Mouse (Mus musculus): ENCODE data around the gene Kansl2. TPM values are rescaled to one million over a fixed set of nuclear protein-coding genes. Genes with fewer than 3 reads are reported as not detected.

Kansl2 gene
- polyA plus RNA-seq, 1 experiment from 2014 or later: 153 TPM

DNA sequence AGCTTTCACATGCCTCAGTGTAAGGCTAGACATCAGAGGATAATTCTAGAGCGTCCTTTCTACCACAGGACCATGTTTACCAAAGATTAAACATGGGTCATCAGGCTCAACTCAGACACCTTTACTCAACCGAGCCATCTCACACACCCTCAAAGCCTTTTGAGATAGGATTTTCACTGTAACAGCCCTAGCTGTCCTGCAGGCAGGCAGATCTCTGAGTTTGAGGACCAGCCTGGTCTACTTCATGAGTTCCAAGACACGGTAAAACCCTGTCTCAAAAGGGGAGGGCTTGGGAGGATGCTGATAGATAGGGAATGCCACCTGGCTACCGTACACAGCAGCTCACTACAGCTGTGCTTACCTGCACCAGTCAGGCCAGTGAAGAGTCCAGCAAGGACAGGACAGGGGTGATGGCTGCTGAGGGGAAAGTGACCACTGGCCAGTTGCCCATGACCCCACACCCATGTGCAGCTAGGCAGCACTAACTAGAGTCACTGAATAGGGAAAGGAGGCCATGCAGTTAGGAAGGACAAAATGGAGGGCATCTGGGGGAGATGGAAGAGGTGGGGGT lies 35.8 kb upstream of the Kansl2 start:
- Histone ChIP-seq H3K4me3 (ENCODE audit: low read depth, low read length) (no peak overlapping the region), H3K9ac (replicated peaks; ENCODE audit: low read length) (no peak overlapping the region), H3K4me1 (ENCODE audit: control insufficient read depth, insufficient read depth, low read length) (no peaks in the 10 kb centered on the region), H3K36me3 (replicated peaks; ENCODE audit: control insufficient read depth, insufficient read depth, low read depth, low read length) (no peaks in the 10 kb centered on the region), H3K4me2 (ENCODE audit: low read depth, low read length) (no peak overlapping the region), H3K9me3 (replicated peaks; ENCODE audit: control insufficient read depth, low read length) (no peaks in the 10 kb centered on the region), H3K27me3 (ENCODE audit: control insufficient read depth, insufficient read depth, low read length) (no peaks in the 10 kb centered on the region), H3K27ac (replicated peaks; ENCODE audit: low read depth, low read length) (no peak overlapping the region)
- WGBS: 94% methylated on average over 4 of the region's 4 CpGs
- ATAC-seq (replicated peaks; ENCODE audit: insufficient number of reproducible peaks, low FRiP score, low TSS enrichment, low read depth) (no peak), DNase-seq (ENCODE audit: low spot score) (no peak)

DNA sequence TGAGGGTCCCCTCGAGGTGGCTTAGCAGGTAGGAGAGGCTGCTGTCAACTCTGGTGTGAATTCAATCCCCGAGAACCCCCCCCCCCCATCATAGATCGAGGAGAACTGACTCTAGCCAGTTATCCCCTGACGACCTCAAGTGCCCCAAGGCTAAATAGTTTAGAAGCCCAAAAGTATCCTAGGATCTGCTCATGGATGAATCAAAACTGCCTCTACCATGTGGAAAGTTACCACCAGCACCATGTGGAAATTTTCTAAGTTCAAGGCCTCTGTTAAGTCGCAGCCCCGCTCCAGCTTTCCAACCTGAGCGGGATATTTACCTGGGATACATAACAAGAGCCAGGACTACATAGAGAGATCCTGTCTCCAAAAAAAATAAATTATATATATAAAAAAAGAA lies 35.2 kb upstream of the Kansl2 start:
- peak overlapping the region; percentile 86 for H3K9ac ChIP-seq (replicated peaks; ENCODE audit: low read length)
- H3K4me1 ChIP-seq (ENCODE audit: control insufficient read depth, insufficient read depth, low read length): no peaks in the 10 kb centered on the region
- H3K27me3 ChIP-seq (ENCODE audit: control insufficient read depth, insufficient read depth, low read length): no peaks in the 10 kb centered on the region
- 63% methylated on average over 7 of the region's 7 CpGs for WGBS
- H3K4me2 ChIP-seq (ENCODE audit: low read depth, low read length): peak overlapping the region; percentile 54
- ATAC-seq (replicated peaks; ENCODE audit: insufficient number of reproducible peaks, low FRiP score, low TSS enrichment, low read depth): no peak
- H3K4me3 ChIP-seq (ENCODE audit: low read depth, low read length): no peak overlapping the region; the same call in 1 of the 2 replicates
- no peak overlapping the region for H3K27ac ChIP-seq (replicated peaks; ENCODE audit: low read depth, low read length)
- no peak for DNase-seq (ENCODE audit: low spot score)
- H3K36me3 ChIP-seq (replicated peaks; ENCODE audit: control insufficient read depth, insufficient read depth, low read depth, low read length): no peaks in the 10 kb centered on the region
- no peaks in the 10 kb centered on the region for H3K9me3 ChIP-seq (replicated peaks; ENCODE audit: control insufficient read depth, low read length)

DNA sequence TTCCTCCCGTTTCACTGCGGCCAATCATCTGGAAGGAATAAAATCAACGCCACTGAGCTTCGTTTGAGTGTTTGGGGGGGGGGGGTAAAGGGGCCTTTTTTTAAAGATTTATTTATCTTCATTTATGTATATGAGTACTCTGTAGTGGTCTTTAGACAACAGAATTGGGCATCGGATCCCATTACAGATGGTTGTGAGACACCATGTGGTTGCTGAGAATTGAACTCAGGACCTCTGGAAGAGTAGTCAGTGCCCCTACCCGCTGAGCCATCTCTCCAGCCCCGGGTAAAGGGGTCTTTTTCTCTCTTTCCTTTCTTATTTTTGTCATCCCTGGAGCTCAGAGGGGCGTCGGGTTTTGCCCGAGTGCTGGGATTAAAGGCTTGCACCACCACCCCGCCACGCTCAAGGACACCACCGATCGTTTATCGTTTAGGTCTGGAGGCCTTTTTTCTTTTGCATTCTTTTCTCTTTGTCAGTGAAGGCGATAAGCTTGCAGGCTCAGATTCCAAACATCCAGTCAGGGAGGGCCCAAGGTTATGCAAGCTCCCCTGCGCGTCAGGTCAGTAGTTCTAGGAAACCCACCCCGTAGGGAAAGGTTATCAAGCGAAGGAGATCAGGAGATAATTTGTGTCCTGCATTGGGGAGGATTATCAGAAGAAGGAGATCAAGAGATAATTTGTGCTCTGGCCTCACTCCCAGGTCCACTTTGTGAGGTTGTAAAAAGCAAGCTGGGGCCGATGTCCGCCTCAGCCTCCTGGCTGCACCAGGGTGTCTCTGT lies 34.4 kb upstream of the Kansl2 start:
- peak overlapping the region; percentile 62 for H3K4me3 ChIP-seq (ENCODE audit: low read depth, low read length)
- peak overlapping the region; percentile 86 for H3K9ac ChIP-seq (replicated peaks; ENCODE audit: low read length)
- ATAC-seq (replicated peaks; ENCODE audit: insufficient number of reproducible peaks, low FRiP score, low TSS enrichment, low read depth): peak; percentile 11; the same call in 1 of the 2 replicates
- no peaks in the 10 kb centered on the region for H3K4me1 ChIP-seq (ENCODE audit: control insufficient read depth, insufficient read depth, low read length)
- H3K4me2 ChIP-seq (ENCODE audit: low read depth, low read length): peak overlapping the region; percentile 54
- H3K9me3 ChIP-seq (replicated peaks; ENCODE audit: control insufficient read depth, low read length): no peaks in the 10 kb centered on the region
- no peaks in the 10 kb centered on the region; the same call in 1 of the 2 replicates for H3K36me3 ChIP-seq (replicated peaks; ENCODE audit: control insufficient read depth, insufficient read depth, low read depth, low read length)
- H3K27ac ChIP-seq (replicated peaks; ENCODE audit: low read depth, low read length): peak overlapping the region; percentile 72
- DNase-seq (ENCODE audit: low spot score): peak; percentile 11
- no peaks in the 10 kb centered on the region for H3K27me3 ChIP-seq (ENCODE audit: control insufficient read depth, insufficient read depth, low read length)
- 13% methylated on average over 22 of the region's 22 CpGs for WGBS

DNA sequence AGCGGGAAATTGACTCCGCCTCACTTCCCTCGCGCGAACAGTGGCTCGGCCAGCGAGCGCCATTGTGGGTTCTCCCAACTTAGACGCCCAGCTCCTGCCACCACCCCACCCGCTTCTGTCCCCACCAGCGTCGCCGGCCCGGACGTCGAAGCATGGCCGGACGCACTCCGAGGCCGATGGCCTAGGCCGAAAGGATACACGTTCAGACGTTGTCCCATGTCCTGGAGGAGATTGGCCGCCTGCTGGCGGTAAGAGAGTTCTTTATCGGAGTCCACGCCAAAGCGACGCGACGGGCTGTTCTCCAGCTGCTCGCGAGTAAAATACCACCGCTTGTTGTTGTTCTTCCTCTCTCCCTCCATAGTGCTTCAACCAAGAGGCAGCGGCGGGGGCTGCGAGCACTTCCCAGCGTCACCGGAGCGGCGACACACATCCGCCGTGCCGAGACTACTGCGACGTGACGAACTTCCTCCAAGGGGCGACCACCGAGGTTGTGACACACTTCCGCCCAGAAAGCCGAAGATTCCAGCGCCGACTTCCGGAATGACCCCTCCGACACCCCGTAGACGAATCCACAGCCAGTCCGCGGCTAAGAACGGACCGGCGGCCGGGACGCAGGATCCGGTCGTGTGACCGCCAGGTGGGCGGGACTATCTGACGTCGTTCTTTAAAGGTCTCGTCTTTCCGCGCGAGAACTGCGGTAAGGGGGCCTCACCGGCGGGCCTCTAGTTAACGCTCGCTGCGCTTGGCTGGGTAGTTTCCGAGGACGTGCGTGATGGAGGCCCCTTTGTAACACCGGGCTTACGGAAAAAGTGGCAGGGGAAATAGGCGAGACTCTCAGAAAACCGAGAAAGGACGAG lies 33.4 kb upstream of the Kansl2 start:
- DNase-seq (ENCODE audit: low spot score) (peak; percentile 100), ATAC-seq (replicated peaks; ENCODE audit: insufficient number of reproducible peaks, low FRiP score, low TSS enrichment, low read depth) (peak; percentile 94)
- H3K9ac ChIP-seq (replicated peaks; ENCODE audit: low read length): peak overlapping the region; percentile 88
- H3K27ac ChIP-seq (replicated peaks; ENCODE audit: low read depth, low read length): peak overlapping the region; percentile 87
- under 1% methylated on average over 88 of the region's 88 CpGs for WGBS
- H3K27me3 ChIP-seq (ENCODE audit: control insufficient read depth, insufficient read depth, low read length): no peaks in the 10 kb centered on the region
- H3K36me3 ChIP-seq (replicated peaks; ENCODE audit: control insufficient read depth, insufficient read depth, low read depth, low read length): no peaks in the 10 kb centered on the region; the same call in 1 of the 2 replicates
- H3K4me1 ChIP-seq (ENCODE audit: control insufficient read depth, insufficient read depth, low read length): no peaks in the 10 kb centered on the region
- peak overlapping the region; percentile 94 for H3K4me3 ChIP-seq (ENCODE audit: low read depth, low read length)
- no peaks in the 10 kb centered on the region for H3K9me3 ChIP-seq (replicated peaks; ENCODE audit: control insufficient read depth, low read length)
- H3K4me2 ChIP-seq (ENCODE audit: low read depth, low read length): peak overlapping the region; percentile 54

DNA sequence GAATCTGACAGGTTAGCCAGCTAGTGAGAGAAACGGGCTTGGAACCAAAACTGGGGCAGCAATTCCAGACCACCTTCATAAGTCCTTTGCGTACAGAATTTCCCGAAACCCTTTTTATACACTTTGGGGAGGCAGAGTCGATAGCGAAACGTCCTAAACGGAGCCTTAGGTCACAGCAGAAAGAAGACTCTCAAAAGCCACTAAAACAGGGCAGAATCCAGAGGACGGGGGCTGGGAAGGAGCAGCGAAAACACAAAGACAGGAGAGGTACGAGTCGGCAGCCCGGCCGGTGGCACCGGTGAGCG lies 32.9 kb upstream of the Kansl2 start:
- Histone ChIP-seq H3K36me3 (replicated peaks; ENCODE audit: control insufficient read depth, insufficient read depth, low read depth, low read length) (no peaks in the 10 kb centered on the region; the same call in 1 of the 2 replicates), H3K4me3 (ENCODE audit: low read depth, low read length) (peak overlapping the region; percentile 94), H3K4me2 (ENCODE audit: low read depth, low read length) (peak overlapping the region; percentile 52), H3K27me3 (ENCODE audit: control insufficient read depth, insufficient read depth, low read length) (no peaks in the 10 kb centered on the region), H3K9ac (replicated peaks; ENCODE audit: low read length) (peak overlapping the region; percentile 88), H3K4me1 (ENCODE audit: control insufficient read depth, insufficient read depth, low read length) (no peaks in the 10 kb centered on the region), H3K27ac (replicated peaks; ENCODE audit: low read depth, low read length) (peak overlapping the region; percentile 87), H3K9me3 (replicated peaks; ENCODE audit: control insufficient read depth, low read length) (no peaks in the 10 kb centered on the region)
- DNase-seq (ENCODE audit: low spot score) (no peak), ATAC-seq (replicated peaks; ENCODE audit: insufficient number of reproducible peaks, low FRiP score, low TSS enrichment, low read depth) (no peak)
- WGBS: under 1% methylated on average over 15 of the region's 15 CpGs

DNA sequence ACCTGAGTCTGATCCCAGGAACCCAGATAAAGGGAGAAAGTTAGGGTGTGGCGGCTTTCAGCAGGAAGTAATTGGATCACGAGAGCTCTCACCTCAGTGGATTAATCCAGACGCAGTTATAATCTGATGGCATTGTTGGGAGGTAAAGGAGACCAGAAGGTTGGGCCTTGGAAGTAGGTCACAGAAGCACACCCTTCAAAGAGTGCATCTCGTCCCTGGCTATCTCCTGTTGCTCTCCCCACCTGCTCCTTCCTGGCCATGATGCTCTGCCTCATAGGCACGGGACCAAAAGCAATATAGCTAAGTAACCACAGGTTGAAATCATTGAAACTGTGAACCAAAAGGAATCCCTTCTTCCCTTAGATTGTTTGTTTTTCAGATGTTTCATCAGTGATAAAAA lies 23.1 kb upstream of the Kansl2 start:
- peaks cover 19% of the 10 kb centered on the region for H3K36me3 ChIP-seq (replicated peaks; ENCODE audit: control insufficient read depth, insufficient read depth, low read depth, low read length)
- DNase-seq (ENCODE audit: low spot score): no peak
- no peak overlapping the region for H3K9ac ChIP-seq (replicated peaks; ENCODE audit: low read length)
- no peak for ATAC-seq (replicated peaks; ENCODE audit: insufficient number of reproducible peaks, low FRiP score, low TSS enrichment, low read depth)
- no peak overlapping the region for H3K27ac ChIP-seq (replicated peaks; ENCODE audit: low read depth, low read length)
- H3K4me3 ChIP-seq (ENCODE audit: low read depth, low read length): no peak overlapping the region
- H3K27me3 ChIP-seq (ENCODE audit: control insufficient read depth, insufficient read depth, low read length): no peaks in the 10 kb centered on the region
- 96% methylated on average over 5 of the region's 5 CpGs for WGBS
- H3K4me1 ChIP-seq (ENCODE audit: control insufficient read depth, insufficient read depth, low read length): no peaks in the 10 kb centered on the region
- H3K9me3 ChIP-seq (replicated peaks; ENCODE audit: control insufficient read depth, low read length): no peaks in the 10 kb centered on the region
- H3K4me2 ChIP-seq (ENCODE audit: low read depth, low read length): no peak overlapping the region

DNA sequence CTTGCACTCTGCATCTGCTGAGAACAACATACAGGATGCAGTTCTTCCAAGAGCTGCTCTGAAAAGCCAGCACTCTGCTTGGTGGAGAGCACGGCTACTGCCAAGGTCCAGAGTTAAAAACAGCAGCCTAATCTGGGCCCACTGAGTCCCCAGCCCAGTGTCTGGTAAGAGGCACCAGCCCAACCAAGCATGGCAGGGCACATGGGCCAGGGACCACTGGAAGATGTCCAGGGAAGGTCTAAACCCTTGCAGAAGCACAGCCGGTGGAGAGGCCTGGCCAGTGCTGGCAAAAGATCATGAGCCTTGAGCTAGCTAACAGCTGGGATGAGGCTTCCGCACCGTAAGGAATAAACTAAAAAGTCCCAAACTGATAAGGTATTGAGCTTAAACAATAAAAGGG lies 21.8 kb upstream of the Kansl2 start:
- DNase-seq (ENCODE audit: low spot score): no peak
- Histone ChIP-seq H3K27ac (replicated peaks; ENCODE audit: low read depth, low read length) (no peak overlapping the region), H3K9me3 (replicated peaks; ENCODE audit: control insufficient read depth, low read length) (no peaks in the 10 kb centered on the region), H3K4me1 (ENCODE audit: control insufficient read depth, insufficient read depth, low read length) (no peaks in the 10 kb centered on the region), H3K9ac (replicated peaks; ENCODE audit: low read length) (no peak overlapping the region), H3K4me3 (ENCODE audit: low read depth, low read length) (no peak overlapping the region), H3K36me3 (replicated peaks; ENCODE audit: control insufficient read depth, insufficient read depth, low read depth, low read length) (peaks cover 24% of the 10 kb centered on the region), H3K27me3 (ENCODE audit: control insufficient read depth, insufficient read depth, low read length) (no peaks in the 10 kb centered on the region), H3K4me2 (ENCODE audit: low read depth, low read length) (no peak overlapping the region)
- 96% methylated on average over 4 of the region's 4 CpGs for WGBS
- ATAC-seq (replicated peaks; ENCODE audit: insufficient number of reproducible peaks, low FRiP score, low TSS enrichment, low read depth): no peak

DNA sequence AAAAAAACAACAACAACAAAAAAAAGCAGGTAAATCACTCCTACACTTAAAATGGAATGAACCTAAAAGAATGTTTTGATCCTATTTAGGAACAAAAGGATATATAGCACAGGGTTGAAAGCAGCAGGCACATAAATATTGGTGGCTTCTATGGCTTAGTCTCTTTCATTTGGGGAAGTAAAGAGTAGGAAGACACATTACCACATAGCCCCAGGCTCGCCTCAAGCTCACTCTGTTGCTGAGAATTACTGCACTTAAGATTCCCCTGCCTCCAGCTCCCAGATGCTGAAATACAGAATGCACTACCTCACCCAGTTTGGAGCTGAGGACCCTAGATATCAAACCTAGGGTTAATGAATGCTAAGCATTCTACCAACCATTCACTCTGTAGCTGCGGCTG lies 18.7 kb upstream of the Kansl2 start:
- Histone ChIP-seq H3K27me3 (ENCODE audit: control insufficient read depth, insufficient read depth, low read length) (no peaks in the 10 kb centered on the region), H3K4me3 (ENCODE audit: low read depth, low read length) (no peak overlapping the region), H3K4me2 (ENCODE audit: low read depth, low read length) (no peak overlapping the region), H3K9me3 (replicated peaks; ENCODE audit: control insufficient read depth, low read length) (no peaks in the 10 kb centered on the region), H3K4me1 (ENCODE audit: control insufficient read depth, insufficient read depth, low read length) (no peaks in the 10 kb centered on the region), H3K36me3 (replicated peaks; ENCODE audit: control insufficient read depth, insufficient read depth, low read depth, low read length) (peaks cover 21% of the 10 kb centered on the region), H3K27ac (replicated peaks; ENCODE audit: low read depth, low read length) (no peak overlapping the region), H3K9ac (replicated peaks; ENCODE audit: low read length) (no peak overlapping the region)
- ATAC-seq (replicated peaks; ENCODE audit: insufficient number of reproducible peaks, low FRiP score, low TSS enrichment, low read depth) (no peak), DNase-seq (ENCODE audit: low spot score) (no peak)
- WGBS: 84% methylated on average over 2 of the region's 2 CpGs
